Mouse (Mus musculus) C2C12 (cell line): ENCODE measurements at regions not wholly inside any gene's neighbourhood (a gene's known extent, or its start where the extent isn't known, plus 50 kb on each side); places are given as distances from the start of the nearest gene placed in this dataset.

ENCODE experiments used
- CEBPB ChIP-seq: IDR thresholded peaks from one replicate; pipeline ENCODE4 v1.6.1; 2011; ENCODE audit warnings: low read depth, mild to moderate bottlenecking, control low read depth, moderate library complexity
- CTCF ChIP-seq: IDR thresholded peaks from one replicate; pipeline ENCODE4 v1.5.1; 2011; ENCODE audit not compliant: control insufficient read depth, insufficient read depth, insufficient read length
- MAX ChIP-seq: IDR thresholded peaks from one replicate; pipeline ENCODE4 v1.6.1; 2011; ENCODE audit warnings: mild to moderate bottlenecking, control low read depth
- USF1 ChIP-seq: IDR thresholded peaks from one replicate; pipeline ENCODE4 v1.6.1; 2011; ENCODE audit warnings: low read depth, mild to moderate bottlenecking, control low read depth, moderate library complexity

DNA sequence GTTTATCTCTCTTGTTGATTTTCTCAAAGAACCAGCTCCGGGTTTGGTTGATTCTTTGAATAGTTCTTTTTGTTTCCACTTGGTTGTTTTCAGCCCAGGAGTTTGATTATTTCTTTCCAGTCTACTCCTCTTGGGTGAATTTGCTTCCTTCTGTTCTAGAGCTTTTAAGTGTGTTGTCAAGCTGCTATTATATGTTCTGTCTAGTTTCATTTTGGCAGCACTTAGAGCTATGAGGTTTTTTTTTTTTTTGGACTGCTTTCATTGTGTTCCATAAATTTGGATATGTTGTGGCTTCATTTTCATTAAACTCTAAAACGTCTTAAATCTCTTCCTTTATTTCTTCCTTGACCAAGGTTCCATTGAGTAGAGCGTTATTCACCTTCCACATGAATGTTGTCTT is 485.3 kb downstream of the Slco6d1 start:
- TF ChIP-seq CTCF (no peak), MAX (no peak), CEBPB (no peak), USF1 (no peak)
